Mouse (Mus musculus): ENCODE results near the gene Casd1.

DNA sequence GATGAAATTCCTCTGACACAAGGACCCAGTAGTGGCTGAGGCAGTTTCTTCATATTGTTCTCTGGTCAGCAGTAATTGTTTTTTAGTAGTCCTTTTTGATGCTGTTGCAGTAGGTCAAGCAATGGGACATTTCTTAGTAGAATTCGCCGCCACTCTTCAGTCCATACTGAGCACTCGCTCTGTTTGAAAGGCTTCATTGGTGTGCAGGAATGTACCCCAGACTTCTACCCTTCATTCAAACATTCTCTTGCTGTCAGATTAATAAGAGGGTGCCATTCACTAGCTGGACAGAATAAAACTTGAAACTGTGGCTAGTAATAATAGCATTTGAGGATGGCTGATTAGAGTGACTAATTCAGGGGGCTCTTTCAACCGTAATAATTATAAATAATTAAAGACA, 32.5 kb downstream of the Casd1 start:
- TF ChIP-seq CTCF (conservative IDR thresholded peaks at IDR 0.05 in 1 of 2, IDR thresholded peaks at IDR 0.05 in 1 of 2; ENCODE audit: low read depth in 2 of 2, low read length in 2 of 2) = no peak
- TF ChIP-seq NELFE (IDR thresholded peaks at IDR 0.05; ENCODE audit: low read depth, low read length) = no peak
- no peak for TF ChIP-seq HCFC1 (IDR thresholded peaks at IDR 0.05; ENCODE audit: low read depth, low read length)
- no peak for TF ChIP-seq UBTF (IDR thresholded peaks at IDR 0.05; ENCODE audit: low read depth, low read length)
- TF ChIP-seq POLR2A (IDR thresholded peaks at IDR 0.05; ENCODE audit: low read depth, low read length) = no peak
- no peak for TF ChIP-seq MEF2A (IDR thresholded peaks at IDR 0.05; ENCODE audit: borderline replicate concordance, low read depth, low read length)
- no peak for TF ChIP-seq ZMIZ1 (IDR thresholded peaks at IDR 0.05; ENCODE audit: low read depth, low read length)
- no peak for TF ChIP-seq E2F4 (IDR thresholded peaks at IDR 0.05; ENCODE audit: insufficient replicate concordance, low read depth, low read length)
- no peak for TF ChIP-seq BHLHE40 (IDR thresholded peaks at IDR 0.05; ENCODE audit: low read depth, low read length)
- no peak for TF ChIP-seq CHD1 (IDR thresholded peaks at IDR 0.05; ENCODE audit: low read depth, low read length)
